Mouse (Mus musculus): ENCODE measurements at regions not wholly inside any gene's neighbourhood (a gene's known extent, or its start where the extent isn't known, plus 50 kb on each side); places are given as distances from the start of the nearest gene placed in this dataset.

DNA sequence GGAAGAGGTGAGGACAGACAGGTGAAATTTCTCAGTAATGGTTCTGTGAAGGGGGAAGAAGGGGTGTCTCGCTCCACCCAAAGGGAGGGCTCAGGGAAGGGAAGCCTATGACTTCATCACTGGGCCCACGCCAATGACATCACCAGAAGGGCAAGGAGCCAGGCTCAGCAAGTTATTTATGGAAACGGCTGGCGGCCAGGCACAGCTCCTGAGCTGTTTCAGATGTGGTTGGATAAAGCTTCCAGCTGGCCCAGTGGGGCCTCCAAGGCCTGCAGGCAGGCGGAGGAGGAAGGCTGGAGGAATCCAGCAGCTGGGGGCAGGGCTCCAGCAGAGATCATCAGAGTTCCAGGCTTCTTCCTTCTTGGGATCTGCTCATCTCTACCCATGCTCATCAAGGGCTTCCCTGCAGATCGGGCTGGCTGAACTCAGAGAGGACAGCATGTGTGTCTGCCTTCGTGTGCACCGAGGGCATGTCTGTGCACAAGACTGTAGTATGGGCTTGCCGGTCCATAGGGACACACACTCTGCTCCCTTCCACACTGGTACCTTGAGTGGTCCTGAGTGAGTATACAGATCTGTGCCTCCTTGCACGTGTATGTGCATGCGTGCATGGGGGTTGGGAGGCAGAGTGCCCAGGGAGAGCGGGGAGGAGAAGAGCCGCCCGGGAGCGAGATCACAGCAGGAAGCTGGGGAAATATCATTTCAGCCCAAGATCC, 131.6 kb upstream of the Sdk2 start:
- no peak for TF ChIP-seq CTCF (IDR thresholded peaks at IDR 0.05; ENCODE audit: extremely low read depth, insufficient read depth, low read length)
- TF ChIP-seq POLR2A (IDR thresholded peaks at IDR 0.05; ENCODE audit: extremely low read depth, insufficient read depth, low read length) = no peak
